Mouse (Mus musculus) forebrain, embryonic 11.5 days (tissue): ENCODE measurements around the gene Ovgp1. TPM values are rescaled to one million over a fixed set of nuclear protein-coding genes. Genes with fewer than 3 reads are reported as not detected.
"Not testable (repeated sequence)": the region's sequence is repeated elsewhere in the genome, so short reads cannot be mapped to it uniquely, and the experiment has no call there.

Experiments used
- ATAC-seq: fragments of 200-750 bp; cut with Nextera tagmentation; replicated peaks from 2 replicates; pipeline ENCODE4 v1.8.0; 2017; ENCODE audit warnings: moderate TSS enrichment; ENCODE audit not compliant: low FRiP score
- DNase-seq: peaks from one replicate; pipeline ENCODE4 v3.0.0-alpha.2; 2017; ENCODE audit warnings: low spot score
- H3K27ac ChIP-seq: fragments of 300-500 bp; sonication (generic); 2 replicates; pipeline ENCODE4 v1.5.1; 2014; ENCODE audit warnings: low read depth, low read length
- H3K27me3 ChIP-seq: fragments of 300-500 bp; sonication (generic); 2 replicates; pipeline ENCODE4 v1.6.1; 2014; ENCODE audit warnings: mild to moderate bottlenecking, low read length, mixed read lengths; ENCODE audit not compliant: control insufficient read depth, insufficient read depth
- H3K36me3 ChIP-seq: fragments of 300-500 bp; sonication (generic); 2 replicates; pipeline ENCODE4 v1.6.1; 2014; ENCODE audit warnings: mild to moderate bottlenecking, low read length, moderate library complexity, mixed read lengths; ENCODE audit not compliant: control insufficient read depth, insufficient read depth
- H3K4me1 ChIP-seq: fragments of 300-500 bp; sonication (generic); replicated peaks from 2 replicates; pipeline ENCODE4 v1.6.1; 2014; ENCODE audit warnings: low read length, mixed read lengths; ENCODE audit not compliant: control insufficient read depth, insufficient read depth
- H3K4me2 ChIP-seq: fragments of 300-500 bp; sonication (generic); 2 replicates; pipeline ENCODE4 v1.6.1; 2014; ENCODE audit warnings: low read depth, mild to moderate bottlenecking, low read length, moderate library complexity, mixed read lengths; ENCODE audit not compliant: severe bottlenecking
- H3K4me3 ChIP-seq: fragments of 300-500 bp; sonication (generic); 2 replicates; pipeline ENCODE4 v1.5.1; 2014; ENCODE audit warnings: low read depth, low read length
- H3K9ac ChIP-seq: fragments of 300-500 bp; sonication (generic); 2 replicates; pipeline ENCODE4 v1.6.1; 2014; ENCODE audit warnings: low read length
- H3K9me3 ChIP-seq: fragments of 300-500 bp; sonication (generic); 2 replicates; pipeline ENCODE4 v1.6.1; 2016; ENCODE audit warnings: low read length, mixed read lengths; ENCODE audit not compliant: control insufficient read depth
- WGBS: fragments of 180-500 bp; shearing (Covaris S2); extraction: QIAGEN DNeasy Blood & Tissue Kit; methylation state at CpG from one replicate; pipeline ENCODE4 v1.1.7; 2014; 5-methylcytosine and 5-hydroxymethylcytosine counted together
- polyA plus RNA-seq: library from polyadenylated mRNA; unstranded; fragments of >200 nt; fragmentation: Nextera tagmentation; extraction: Ambion mirVana; gene quantifications from 2 replicates; pipeline ENCODE4 v1.2.1, GENCODE M21; 2014

Gene Ovgp1
- polyA plus RNA-seq, 1 experiment from 2014 or later, result 3.2 TPM

GRCm38 (mm10) chr3:106003360-106003759 lies 29.8 kb downstream of the Ovgp1 start:
- not testable (repeated sequence) for H3K27ac ChIP-seq, H3K9ac ChIP-seq, ATAC-seq, H3K4me2 ChIP-seq, H3K9me3 ChIP-seq, DNase-seq, H3K27me3 ChIP-seq, H3K4me1 ChIP-seq, H3K36me3 ChIP-seq, H3K4me3 ChIP-seq
- 77% methylated on average over 10 of the region's 10 CpGs for WGBS

GRCm38 (mm10) chr3:106014546-106014945 lies 41.0 kb downstream of the Ovgp1 start, which contains the start of gene Pifo:
Gene Pifo (minus strand): TSS chr3:106014646.
- Histone ChIP-seq H3K4me1 (no peaks in the 10 kb centered on the region), H3K36me3 (no peaks in the 10 kb centered on the region), H3K4me2 (no peak within 1 kb of the TSS), H3K9ac (no peak within 1 kb of the TSS), H3K27me3 (no peaks in the 10 kb centered on the region), H3K9me3 (no peaks in the 10 kb centered on the region), H3K4me3 (no peak within 1 kb of the TSS), H3K27ac (no peak within 1 kb of the TSS)
- DNase-seq (no peak), ATAC-seq (no peak)
- WGBS, result 94% methylated on average over 2 of the region's 2 CpGs

- no peak overlapping the region for H3K4me2 ChIP-seq
- H3K9ac ChIP-seq, result no peak overlapping the region
- DNase-seq, result no peak
- no peak overlapping the region for H3K4me3 ChIP-seq
- H3K27me3 ChIP-seq, result no peaks in the 10 kb centered on the region
- ATAC-seq, result no peak
- H3K36me3 ChIP-seq, result no peaks in the 10 kb centered on the region
- no peak overlapping the region for H3K27ac ChIP-seq
- H3K4me1 ChIP-seq, result no peaks in the 10 kb centered on the region
- no peaks in the 10 kb centered on the region for H3K9me3 ChIP-seq
Measured at GRCm38 (mm10) chr3:106021840-106022239, 48.3 kb downstream of the Ovgp1 start.

- H3K9me3 ChIP-seq, result no peaks in the 10 kb centered on the region
- no peak overlapping the region for H3K27ac ChIP-seq
- H3K4me3 ChIP-seq, result no peak overlapping the region
- H3K36me3 ChIP-seq, result no peaks in the 10 kb centered on the region
- 88% methylated on average over 2 of the region's 2 CpGs for WGBS
- DNase-seq (no peak), ATAC-seq (no peak)
- H3K9ac ChIP-seq, result no peak overlapping the region
- H3K4me2 ChIP-seq, result no peak overlapping the region
- no peaks in the 10 kb centered on the region for H3K27me3 ChIP-seq
- no peaks in the 10 kb centered on the region for H3K4me1 ChIP-seq
Measured at GRCm38 (mm10) chr3:106024135-106024534, 50.6 kb downstream of the Ovgp1 start.

- ATAC-seq, result no peak
- WGBS, result 89% methylated on average over 1 of the region's 1 CpGs
Measured at GRCm38 (mm10) chr3:106032781-106033180, 59.3 kb downstream of the Ovgp1 start, which contains the start of gene Chil5. Gene Chil5 (minus strand): TSS chr3:106032814.

More at GRCm38 (mm10) chr3:106032781-106033180, 59.3 kb downstream of the Ovgp1 start, which contains the start of gene Chil5:
- H3K9me3 ChIP-seq, result no peaks in the 10 kb centered on the region
- H3K4me2 ChIP-seq, result no peak within 1 kb of the TSS
- no peak within 1 kb of the TSS for H3K9ac ChIP-seq
- H3K4me1 ChIP-seq, result no peaks in the 10 kb centered on the region
- no peaks in the 10 kb centered on the region for H3K36me3 ChIP-seq
- no peaks in the 10 kb centered on the region for H3K27me3 ChIP-seq
- H3K27ac ChIP-seq, result no peak within 1 kb of the TSS
- no peak within 1 kb of the TSS for H3K4me3 ChIP-seq
- no peak for DNase-seq

Other genes starting within 250 kb of the Ovgp1 start
- gene Rap1a, start 172.4 kb upstream of the Ovgp1 start, polyA plus RNA-seq, result 75.9 and 84.3 TPM in 2 replicates
- gene Adora3, start 102.9 kb upstream of the Ovgp1 start, polyA plus RNA-seq, result 0.23 TPM in 1 of 2 replicates, not detected in the other
- gene Tmigd3, start 102.8 kb upstream of the Ovgp1 start, polyA plus RNA-seq, result 0.21 TPM in 1 of 2 replicates, not detected in the other
- 0.52 and 0.64 TPM in 2 replicates for gene I830077J02Rik, start 41.0 kb upstream of the Ovgp1 start, polyA plus RNA-seq
- 148 and 173 TPM in 2 replicates for gene Wdr77, start 14.3 kb upstream of the Ovgp1 start, polyA plus RNA-seq
- 457 and 514 TPM in 2 replicates for gene Atp5f1, start 13.6 kb upstream of the Ovgp1 start, polyA plus RNA-seq
- 1.0 and 1.7 TPM in 2 replicates for gene Pifo, start 40.9 kb downstream of the Ovgp1 start, polyA plus RNA-seq
- not detected in 2 replicates for gene Chil5, start 59.1 kb downstream of the Ovgp1 start, polyA plus RNA-seq
- 0.16 and 0.44 TPM in 2 replicates for gene Chia1, start 139.5 kb downstream of the Ovgp1 start, polyA plus RNA-seq
- not detected in 2 replicates for gene Chil3, start 193.9 kb downstream of the Ovgp1 start, polyA plus RNA-seq
- gene Chil4, start 245.8 kb downstream of the Ovgp1 start, polyA plus RNA-seq, result not detected in 2 replicates